Mouse (Mus musculus) limb, embryonic 15.5 days (tissue): Measurements from ENCODE around the gene Grm7. TPM values are rescaled to one million over a fixed set of nuclear protein-coding genes. Genes with fewer than 3 reads are reported as not detected.

ENCODE experiments used
- ATAC-seq: fragments of 200-750 bp; cut with Nextera tagmentation; 2 replicates; pipeline ENCODE4 v1.8.0; 2017; ENCODE audit warnings: low read depth, moderate TSS enrichment; ENCODE audit not compliant: insufficient number of reproducible peaks, low FRiP score, low TSS enrichment
- H3K27ac ChIP-seq: fragments of 300-500 bp; sonication (generic); 2 replicates; pipeline ENCODE4 v1.5.1; 2015; ENCODE audit warnings: moderate library complexity, mild to moderate bottlenecking, inconsistent platforms
- H3K27me3 ChIP-seq: fragments of 300-500 bp; sonication (generic); 2 replicates; pipeline ENCODE4 v1.6.1; 2015; ENCODE audit warnings: inconsistent platforms
- H3K36me3 ChIP-seq: fragments of 300-500 bp; sonication (generic); 2 replicates; pipeline ENCODE4 v1.6.1; 2015; ENCODE audit warnings: inconsistent platforms
- H3K4me1 ChIP-seq: fragments of 300-500 bp; sonication (generic); 2 replicates; pipeline ENCODE4 v1.6.1; 2015; ENCODE audit warnings: inconsistent platforms
- H3K4me2 ChIP-seq: fragments of 300-500 bp; sonication (generic); 2 replicates; pipeline ENCODE4 v1.6.1; 2015; ENCODE audit warnings: mild to moderate bottlenecking, inconsistent platforms
- H3K4me3 ChIP-seq: fragments of 300-500 bp; sonication (generic); 2 replicates; pipeline ENCODE4 v1.5.1; 2015; ENCODE audit warnings: mild to moderate bottlenecking, inconsistent platforms
- H3K9ac ChIP-seq: fragments of 300-500 bp; sonication (generic); 2 replicates; pipeline ENCODE4 v1.6.1; 2015; ENCODE audit warnings: inconsistent platforms
- H3K9me3 ChIP-seq: fragments of 300-500 bp; sonication (generic); 2 replicates; pipeline ENCODE4 v1.6.1; 2016; ENCODE audit warnings: inconsistent platforms
- WGBS: fragments of 180-500 bp; shearing (Covaris S2); methylation state at CpG from one replicate; pipeline ENCODE4 v1.1.7; 2015; 5-methylcytosine and 5-hydroxymethylcytosine counted together
- polyA plus RNA-seq: library from polyadenylated mRNA; unstranded; fragments of >200 nt; fragmentation: Nextera tagmentation; extraction: Ambion mirVana; gene quantifications from 2 replicates; pipeline ENCODE4 v1.2.1, GENCODE M21; 2015

The Grm7 gene
- polyA plus RNA-seq, 1 experiment from 2014 or later: 3.2 TPM

DNA sequence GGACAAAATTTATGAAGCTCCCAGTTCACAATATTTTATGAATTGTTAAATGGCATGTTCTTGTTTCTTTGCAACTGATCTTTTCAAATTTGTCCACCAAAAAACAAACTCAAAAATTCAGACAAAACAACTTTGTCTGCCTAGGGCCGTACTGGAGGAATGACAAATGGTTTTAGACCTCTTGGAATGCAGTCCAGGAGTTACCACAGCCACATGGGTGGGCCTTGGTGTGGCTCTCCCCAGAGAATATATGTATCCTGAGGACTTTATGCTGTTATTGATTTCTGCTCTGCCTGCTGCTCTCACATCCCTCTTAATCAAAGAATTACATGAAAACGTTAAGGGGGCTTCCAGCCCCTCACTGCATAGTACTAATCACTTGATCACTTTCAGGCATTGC, 400.5 kb downstream of the Grm7 start:
- H3K4me2 ChIP-seq: no peak overlapping the region
- no peaks in the 10 kb centered on the region for H3K27me3 ChIP-seq
- ATAC-seq: no peak
- H3K36me3 ChIP-seq: no peaks in the 10 kb centered on the region
- H3K4me3 ChIP-seq: no peak overlapping the region
- H3K9ac ChIP-seq: no peak overlapping the region
- no peak overlapping the region for H3K27ac ChIP-seq
- H3K9me3 ChIP-seq: no peaks in the 10 kb centered on the region
- 36% methylated on average over 2 of the region's 2 CpGs for WGBS
- no peaks in the 10 kb centered on the region for H3K4me1 ChIP-seq

GRCm38 (mm10) chr6:111049247-111049646, 403.9 kb downstream of the Grm7 start:
- Histone ChIP-seq H3K4me3 (no peak overlapping the region), H3K9me3 (no peaks in the 10 kb centered on the region), H3K9ac (no peak overlapping the region), H3K27me3 (no peaks in the 10 kb centered on the region), H3K27ac (no peak overlapping the region), H3K36me3 (no peaks in the 10 kb centered on the region), H3K4me2 (no peak overlapping the region), H3K4me1 (no peaks in the 10 kb centered on the region)
- ATAC-seq: no peak

DNA sequence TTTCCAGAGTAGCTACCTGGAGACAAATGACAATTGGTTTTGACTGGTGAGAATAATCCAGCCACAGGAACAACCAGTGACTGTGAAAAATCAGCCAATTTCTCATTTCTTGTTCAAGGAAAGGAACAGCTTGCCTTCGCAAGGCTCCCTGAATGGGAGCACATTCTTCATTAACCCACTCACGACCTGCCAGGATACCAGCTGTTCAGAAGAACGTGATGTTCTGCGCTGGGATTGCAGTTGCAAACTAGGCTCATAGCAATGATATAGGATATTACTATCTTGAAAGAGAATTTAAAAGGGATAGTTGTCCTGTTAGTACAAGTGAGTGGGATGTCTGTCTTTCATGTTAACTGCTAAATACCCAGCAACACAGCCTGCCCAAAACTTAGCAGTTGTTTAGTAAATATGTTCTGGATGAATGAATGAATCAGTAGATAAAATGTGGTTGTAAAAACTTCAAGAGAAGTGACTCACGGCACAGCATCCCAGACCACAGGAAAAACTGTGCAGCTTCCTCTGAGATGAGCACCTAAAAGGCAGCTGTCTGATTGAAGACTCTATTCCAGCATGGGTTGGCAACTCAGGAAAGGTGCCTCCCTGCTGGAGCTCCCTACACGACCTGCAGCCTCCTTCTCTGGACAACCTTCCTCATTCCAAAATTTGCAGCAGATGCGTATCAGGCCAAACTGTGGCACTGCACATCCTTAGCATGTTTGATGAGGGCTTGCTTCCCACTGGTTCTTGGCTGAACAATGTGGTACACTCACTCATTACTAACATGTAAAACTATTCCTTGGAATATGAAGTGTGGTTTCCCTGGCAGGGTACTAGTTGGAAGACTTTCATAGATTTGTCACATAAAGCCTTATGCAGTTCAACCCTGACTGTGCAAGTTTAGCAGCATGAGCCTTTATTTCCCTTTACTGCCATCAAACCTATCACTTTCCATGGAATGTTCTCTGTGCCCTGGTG, 408.9 kb downstream of the Grm7 start:
- no peak overlapping the region for H3K4me2 ChIP-seq

DNA sequence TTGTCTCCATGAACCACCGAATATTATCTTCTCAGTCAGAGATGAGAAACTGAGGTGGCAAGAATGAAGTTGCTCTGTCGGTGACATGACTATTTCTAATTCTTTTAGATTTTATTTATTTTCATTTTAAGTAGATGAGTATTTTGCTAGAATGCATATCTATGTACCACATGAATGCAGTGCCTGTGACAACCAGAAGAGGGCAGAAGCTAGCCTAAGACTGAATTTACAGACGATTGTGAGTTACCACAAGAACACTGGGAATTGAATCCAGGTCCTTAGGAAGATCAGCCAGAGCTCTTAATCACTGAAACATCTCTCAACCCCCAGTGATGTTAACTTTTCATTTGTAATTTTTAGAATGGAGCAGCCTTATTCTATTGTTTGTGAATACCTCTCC, 412.4 kb downstream of the Grm7 start:
- no peak overlapping the region for H3K9ac ChIP-seq
- H3K4me2 ChIP-seq: no peak overlapping the region
- no peaks in the 10 kb centered on the region for H3K27me3 ChIP-seq
- no peak overlapping the region for H3K4me3 ChIP-seq
- no peak overlapping the region for H3K27ac ChIP-seq
- no peaks in the 10 kb centered on the region for H3K9me3 ChIP-seq
- 77% methylated on average over 3 of the region's 3 CpGs for WGBS
- ATAC-seq: no peak
- no peaks in the 10 kb centered on the region for H3K36me3 ChIP-seq
- H3K4me1 ChIP-seq: no peaks in the 10 kb centered on the region

More for the DNA sequence above, 408.9 kb downstream of the Grm7 start:
- no peaks in the 10 kb centered on the region for H3K27me3 ChIP-seq
- no peak overlapping the region for H3K27ac ChIP-seq
- H3K9ac ChIP-seq: no peak overlapping the region
- ATAC-seq: no peak
- H3K36me3 ChIP-seq: no peaks in the 10 kb centered on the region
- WGBS: 72% methylated on average over 7 of the region's 7 CpGs
- no peaks in the 10 kb centered on the region for H3K4me1 ChIP-seq
- H3K4me3 ChIP-seq: no peak overlapping the region
- H3K9me3 ChIP-seq: no peaks in the 10 kb centered on the region

- WGBS: 79% methylated on average over 4 of the region's 4 CpGs
- no peak overlapping the region for H3K4me3 ChIP-seq
These were observed 414.6 kb downstream of the Grm7 start for GRCm38 (mm10) chr6:111060004-111060403.

GRCm38 (mm10) chr6:111084569-111084968, 439.2 kb downstream of the Grm7 start:
- ATAC-seq: no peak
- Histone ChIP-seq H3K4me3 (no peak overlapping the region), H3K4me1 (no peaks in the 10 kb centered on the region), H3K36me3 (no peaks in the 10 kb centered on the region), H3K9ac (no peak overlapping the region), H3K9me3 (no peaks in the 10 kb centered on the region), H3K27me3 (no peaks in the 10 kb centered on the region), H3K27ac (no peak overlapping the region), H3K4me2 (no peak overlapping the region)
- 78% methylated on average over 3 of the region's 3 CpGs for WGBS

More at GRCm38 (mm10) chr6:111060004-111060403, 414.6 kb downstream of the Grm7 start:
- Histone ChIP-seq H3K27ac (no peak overlapping the region), H3K4me2 (no peak overlapping the region), H3K27me3 (no peaks in the 10 kb centered on the region), H3K36me3 (no peaks in the 10 kb centered on the region), H3K4me1 (no peaks in the 10 kb centered on the region), H3K9me3 (no peaks in the 10 kb centered on the region), H3K9ac (no peak overlapping the region)
- ATAC-seq: no peak

- no peaks in the 10 kb centered on the region for H3K9me3 ChIP-seq
- no peak overlapping the region for H3K9ac ChIP-seq
- no peaks in the 10 kb centered on the region for H3K4me1 ChIP-seq
- no peak overlapping the region for H3K4me2 ChIP-seq
- no peaks in the 10 kb centered on the region for H3K27me3 ChIP-seq
- H3K36me3 ChIP-seq: no peaks in the 10 kb centered on the region
- WGBS: 76% methylated on average over 1 of the region's 1 CpGs
- H3K27ac ChIP-seq: no peak overlapping the region
- ATAC-seq: no peak
- no peak overlapping the region for H3K4me3 ChIP-seq
These were observed 449.4 kb downstream of the Grm7 start for GRCm38 (mm10) chr6:111094818-111095217.

- Histone ChIP-seq H3K4me2 (no peak overlapping the region), H3K27ac (no peak overlapping the region), H3K36me3 (no peaks in the 10 kb centered on the region), H3K4me1 (no peaks in the 10 kb centered on the region), H3K9ac (no peak overlapping the region), H3K27me3 (no peaks in the 10 kb centered on the region), H3K4me3 (no peak overlapping the region), H3K9me3 (no peaks in the 10 kb centered on the region)
- ATAC-seq: no peak
- WGBS: 58% methylated on average over 1 of the region's 1 CpGs
These were observed 460.1 kb downstream of the Grm7 start for GRCm38 (mm10) chr6:111105485-111105884.

DNA sequence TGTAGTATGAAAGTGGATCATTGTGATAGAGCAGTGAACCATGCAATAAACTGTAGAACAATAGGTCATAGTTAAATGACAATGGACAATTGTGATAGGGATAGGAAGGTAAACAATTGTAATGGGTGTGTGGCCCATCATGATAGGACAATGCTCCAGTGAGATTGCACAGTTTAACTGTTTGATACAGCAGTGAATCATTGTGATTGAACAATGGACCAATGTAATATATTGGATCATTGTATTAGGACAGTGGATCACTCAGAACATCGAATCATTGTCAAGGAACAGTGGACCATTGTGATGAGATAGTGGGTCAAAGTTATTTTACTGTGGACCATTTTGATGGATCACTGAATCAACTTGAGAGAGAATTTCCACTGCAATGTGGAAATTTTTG, 515.7 kb downstream of the Grm7 start:
- Histone ChIP-seq H3K36me3 (no peaks in the 10 kb centered on the region), H3K4me3 (no peak overlapping the region), H3K9ac (no peak overlapping the region), H3K9me3 (no peaks in the 10 kb centered on the region), H3K4me1 (no peaks in the 10 kb centered on the region), H3K27me3 (no peaks in the 10 kb centered on the region), H3K27ac (no peak overlapping the region), H3K4me2 (no peak overlapping the region)
- 74% methylated on average over 1 of the region's 1 CpGs for WGBS
- no peak for ATAC-seq

DNA sequence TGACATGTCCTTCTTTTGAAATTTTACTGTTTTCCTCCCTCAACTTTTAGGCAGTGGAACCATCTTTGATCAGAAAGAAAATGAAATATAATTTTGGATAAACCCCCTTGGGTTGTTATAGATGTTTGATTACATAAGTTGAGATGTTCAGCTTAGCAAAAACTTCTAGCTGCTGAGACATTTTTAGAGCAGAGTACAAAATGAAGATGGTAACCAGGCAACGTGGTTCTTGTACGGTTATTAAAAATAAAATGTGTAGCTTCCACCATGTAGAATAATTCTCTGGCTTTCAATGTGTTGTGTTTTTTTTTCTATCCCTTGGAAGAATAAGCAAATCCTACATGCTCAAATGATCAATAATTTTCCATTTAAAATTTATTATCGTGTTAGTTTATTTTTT, 550.0 kb downstream of the Grm7 start:
- Histone ChIP-seq H3K4me3 (no peak overlapping the region), H3K9me3 (no peaks in the 10 kb centered on the region), H3K36me3 (no peaks in the 10 kb centered on the region), H3K9ac (no peak overlapping the region), H3K4me2 (no peak overlapping the region), H3K27ac (no peak overlapping the region), H3K27me3 (no peaks in the 10 kb centered on the region), H3K4me1 (no peaks in the 10 kb centered on the region)
- no peak for ATAC-seq
- 89% methylated on average over 3 of the region's 3 CpGs for WGBS

DNA sequence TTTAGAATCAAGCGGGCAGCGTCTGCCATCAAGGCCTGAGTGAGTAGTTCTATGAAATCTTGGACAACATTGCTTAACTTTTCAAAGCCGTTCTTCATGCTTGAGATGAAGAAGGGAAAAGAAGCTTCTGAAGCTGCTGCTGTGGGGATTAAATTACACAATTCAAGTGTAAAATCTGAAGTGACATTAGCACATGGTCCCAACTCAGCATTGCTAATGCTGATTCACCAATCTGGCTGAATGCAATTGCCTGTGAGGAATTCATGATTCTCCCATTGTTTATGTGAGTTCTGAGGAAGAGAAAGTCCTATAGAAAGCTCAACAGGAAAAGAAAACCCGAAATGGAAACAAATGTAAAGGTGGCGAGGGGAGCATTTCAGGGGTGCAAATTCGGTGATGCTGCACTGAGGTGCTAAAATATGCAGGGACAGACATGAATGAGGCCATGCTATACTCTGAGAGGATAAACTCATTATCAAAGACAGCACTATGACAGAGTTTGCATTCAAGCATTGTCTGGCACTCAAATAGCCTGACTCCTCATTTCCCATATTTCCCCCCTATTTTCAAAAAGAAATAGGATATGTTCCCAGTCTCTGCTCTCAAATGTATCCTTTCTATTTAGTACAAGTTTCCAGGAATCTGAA, 575.8 kb downstream of the Grm7 start:
- ATAC-seq: no peak
- Histone ChIP-seq H3K9me3 (no peaks in the 10 kb centered on the region), H3K9ac (no peak overlapping the region), H3K4me3 (no peak overlapping the region), H3K4me2 (no peak overlapping the region), H3K4me1 (no peaks in the 10 kb centered on the region), H3K27ac (no peak overlapping the region), H3K27me3 (no peaks in the 10 kb centered on the region), H3K36me3 (no peaks in the 10 kb centered on the region)
- WGBS: 69% methylated on average over 6 of the region's 6 CpGs

DNA sequence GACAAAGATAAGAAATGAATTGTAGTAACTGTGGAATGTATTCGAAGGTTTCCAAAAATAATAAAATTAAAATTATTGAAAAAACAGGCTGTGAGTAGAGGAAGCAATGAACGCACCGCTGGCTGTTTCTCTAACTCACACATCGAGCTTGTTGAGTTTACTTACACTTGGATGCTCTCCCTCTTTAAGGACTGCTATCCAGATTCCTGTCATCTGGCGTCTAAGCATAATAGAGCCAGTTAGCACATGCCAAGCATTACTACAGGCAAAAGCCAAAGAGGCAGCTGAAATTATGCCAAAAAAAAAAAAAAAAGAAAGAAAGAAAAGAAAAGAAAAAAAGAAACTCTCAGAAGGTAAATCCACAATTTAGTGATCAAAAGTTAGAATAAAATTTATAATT, 609.8 kb downstream of the Grm7 start:
- Histone ChIP-seq H3K4me2 (no peak overlapping the region), H3K4me3 (no peak overlapping the region), H3K27me3 (no peaks in the 10 kb centered on the region), H3K9me3 (no peaks in the 10 kb centered on the region), H3K4me1 (no peaks in the 10 kb centered on the region), H3K27ac (no peak overlapping the region), H3K9ac (no peak overlapping the region), H3K36me3 (no peaks in the 10 kb centered on the region)
- no peak for ATAC-seq
- 72% methylated on average over 5 of the region's 5 CpGs for WGBS
